Mouse (Mus musculus) B cell, adult 2 months (primary cell): ENCODE measurements at regions not wholly inside any gene's neighbourhood (a gene's known extent, or its start where the extent isn't known, plus 50 kb on each side); places are given as distances from the start of the nearest gene placed in this dataset.
"Not testable (repeated sequence)": the region's sequence is repeated elsewhere in the genome, so short reads cannot be mapped to it uniquely, and the experiment has no call there.

Experiments
- DNase-seq, 2 experiments: peaks; one replicate each; pipeline ENCODE4 v3.0.0; 2022

- not testable (repeated sequence) for DNase-seq
Observed at GRCm38 (mm10) chr17:9278046-9278445, 143.8 kb upstream of the Gm17728 start.

- DNase-seq: no peak
Observed at GRCm38 (mm10) chr17:9279481-9279880, 142.4 kb upstream of the Gm17728 start.

DNA sequence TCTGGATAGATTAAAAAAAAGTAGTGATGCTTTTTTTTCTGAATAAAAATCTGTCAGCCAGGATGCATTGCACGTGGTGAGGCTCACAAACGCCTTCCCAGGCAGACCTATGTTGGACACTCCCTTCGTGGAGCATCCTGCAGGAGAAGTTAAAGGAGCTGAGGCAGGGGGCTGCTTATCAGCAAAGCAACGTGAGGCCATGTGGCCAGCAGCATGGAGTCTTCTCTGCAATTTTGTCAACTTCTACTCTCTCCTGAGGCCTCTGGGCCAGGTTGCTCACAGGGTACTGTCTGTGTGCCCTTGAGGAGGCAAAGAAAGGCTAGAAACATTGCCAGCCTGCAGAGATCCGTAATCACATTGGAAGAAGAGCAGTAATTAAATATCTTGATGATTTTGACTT lies 140.0 kb upstream of the Gm17728 start:
- no peak for DNase-seq

DNA sequence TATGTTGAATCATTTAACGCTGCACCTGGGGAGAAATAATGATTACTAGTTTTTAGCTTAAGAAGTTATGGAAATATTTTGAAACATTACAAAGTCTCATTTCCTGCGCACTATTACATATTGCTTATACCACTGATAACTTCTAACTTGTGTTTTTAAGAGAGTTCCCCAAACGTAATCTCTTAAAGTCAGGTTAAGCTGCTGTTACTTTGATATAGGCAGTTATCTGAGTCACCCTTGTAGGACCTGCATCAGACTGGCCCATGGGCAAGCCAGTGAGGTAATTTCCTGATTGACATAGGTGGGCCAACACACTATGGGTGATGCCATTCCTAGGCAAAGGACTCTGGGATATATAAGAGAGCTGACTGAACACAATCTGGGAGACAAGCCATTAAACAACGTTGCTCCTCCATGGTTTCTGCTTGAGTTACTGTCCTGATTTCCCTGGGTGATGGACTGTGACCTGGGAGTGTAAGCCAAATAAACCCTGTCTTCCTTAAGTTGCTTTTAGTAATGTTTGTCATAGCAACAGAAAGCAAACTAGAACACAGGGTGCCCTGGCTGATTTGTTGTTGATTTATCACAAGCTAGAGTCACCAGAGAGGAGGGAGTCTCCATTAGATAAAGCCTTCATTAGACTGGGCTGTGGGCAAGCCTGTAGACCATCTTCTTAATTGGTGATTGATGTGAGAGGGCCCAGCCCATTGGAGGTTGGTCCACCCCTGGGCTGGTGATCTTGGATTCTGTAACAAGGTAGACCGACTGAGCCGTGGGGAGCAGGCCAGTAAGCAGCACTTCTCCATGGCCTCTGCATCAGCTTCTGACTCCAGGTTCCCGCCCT lies 139.3 kb upstream of the Gm17728 start:
- DNase-seq: no peak

DNA sequence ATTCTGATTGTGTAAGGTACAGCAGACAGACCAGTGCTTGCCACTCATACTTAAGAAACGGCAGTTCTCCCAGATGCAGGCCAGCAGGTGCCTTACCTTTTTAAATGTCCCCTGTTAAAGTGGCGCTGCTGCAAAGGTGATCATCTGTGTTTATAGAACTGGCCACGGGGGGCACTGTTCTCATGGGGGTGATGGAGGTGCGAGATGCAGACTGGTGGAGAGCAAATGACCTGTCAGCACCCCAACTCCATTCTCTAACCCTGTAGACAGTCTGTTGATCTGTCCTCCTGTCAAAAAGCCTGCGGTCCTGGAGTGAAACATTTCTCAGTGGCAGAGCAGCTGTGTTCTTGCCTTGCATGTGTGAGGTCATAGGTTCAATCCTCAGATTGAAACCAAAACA lies 135.4 kb upstream of the Gm17728 start:
- no peak for DNase-seq

- DNase-seq: no peak
Observed at GRCm38 (mm10) chr17:9286834-9287233, 135.0 kb upstream of the Gm17728 start.

DNA sequence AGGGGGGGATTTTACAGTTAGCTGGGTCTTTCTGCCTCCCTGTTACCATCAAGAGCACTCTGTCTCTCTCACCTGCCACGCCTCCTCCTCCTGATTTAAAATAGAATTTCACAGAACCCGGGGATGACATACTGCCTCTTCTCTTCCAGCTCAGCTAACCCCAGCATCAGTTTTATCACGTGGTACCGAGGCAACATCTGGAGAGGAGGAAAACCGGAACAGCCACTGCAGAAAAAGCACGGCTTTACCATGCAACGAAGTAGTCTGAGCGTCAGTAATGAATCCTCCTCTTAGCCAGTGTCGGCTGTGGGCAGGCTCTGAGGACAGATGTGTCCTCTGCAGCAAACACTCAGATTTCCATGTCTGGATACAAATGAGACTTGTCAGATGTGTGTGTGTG lies 134.2 kb upstream of the Gm17728 start:
- DNase-seq: no peak

- DNase-seq: no peak
Observed at GRCm38 (mm10) chr17:9291601-9292000, 130.3 kb upstream of the Gm17728 start.

DNA sequence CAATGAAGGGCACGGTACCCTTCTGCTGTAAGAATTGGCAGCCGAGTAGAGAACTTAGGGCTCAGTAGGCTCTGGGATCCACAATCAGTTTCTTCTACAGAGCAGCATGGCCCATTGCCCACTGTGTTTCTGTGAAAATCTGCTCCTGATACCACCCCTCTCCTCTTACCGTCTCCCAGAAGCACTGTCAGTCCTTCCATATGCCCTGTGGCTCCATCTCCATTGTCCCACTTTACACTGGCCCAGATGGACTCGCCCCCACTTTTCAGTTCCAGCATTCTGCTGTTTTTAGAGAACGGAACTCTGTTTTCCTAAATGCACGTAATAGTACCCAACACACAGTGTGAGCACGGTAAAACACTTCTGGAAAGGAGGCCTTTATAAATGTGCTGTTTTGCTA lies 129.6 kb upstream of the Gm17728 start:
- no peak for DNase-seq

DNA sequence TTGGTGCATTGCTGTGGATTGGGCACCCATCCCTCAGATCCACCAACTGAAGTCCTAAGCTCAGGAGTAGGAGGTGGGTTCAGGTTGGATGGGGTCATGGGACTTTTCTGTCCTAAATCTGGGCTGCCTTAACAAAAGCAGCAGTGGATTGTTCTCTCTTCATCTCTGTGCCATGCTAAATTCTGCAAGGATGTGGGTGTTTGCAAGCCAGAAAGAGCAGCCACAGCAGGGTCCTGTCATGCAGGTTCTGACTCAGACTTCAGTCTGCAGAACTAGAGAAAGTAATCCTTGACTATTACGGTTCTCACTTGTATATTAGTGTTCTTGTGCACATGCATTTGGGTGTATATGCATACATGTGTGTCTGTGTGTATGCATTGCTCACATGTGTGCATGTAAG lies 125.5 kb upstream of the Gm17728 start:
- no peak for DNase-seq

DNA sequence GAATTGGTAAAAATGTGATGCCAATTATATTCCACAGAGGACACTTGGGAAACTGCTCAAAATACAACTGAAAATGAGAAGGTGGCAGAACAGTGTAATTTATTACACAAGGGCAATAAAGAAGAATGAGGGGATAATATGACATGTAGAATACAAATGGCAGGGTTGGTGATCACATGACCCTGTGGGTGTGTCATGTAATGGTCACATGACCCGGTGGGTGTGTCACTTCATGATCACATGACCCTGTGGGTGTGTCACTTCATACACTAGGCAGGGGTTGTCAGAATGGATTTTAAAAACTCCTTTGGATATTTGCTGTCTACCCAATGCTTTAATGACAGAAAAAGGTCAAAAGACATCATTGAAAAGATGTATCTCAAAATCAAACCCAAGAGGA lies 123.6 kb upstream of the Gm17728 start:
- DNase-seq: no peak

GRCm38 (mm10) chr17:9301101-9301501 lies 120.8 kb upstream of the Gm17728 start:
- DNase-seq: no peak

- no peak for DNase-seq
Observed at GRCm38 (mm10) chr17:9308507-9308906, 113.4 kb upstream of the Gm17728 start.

DNA sequence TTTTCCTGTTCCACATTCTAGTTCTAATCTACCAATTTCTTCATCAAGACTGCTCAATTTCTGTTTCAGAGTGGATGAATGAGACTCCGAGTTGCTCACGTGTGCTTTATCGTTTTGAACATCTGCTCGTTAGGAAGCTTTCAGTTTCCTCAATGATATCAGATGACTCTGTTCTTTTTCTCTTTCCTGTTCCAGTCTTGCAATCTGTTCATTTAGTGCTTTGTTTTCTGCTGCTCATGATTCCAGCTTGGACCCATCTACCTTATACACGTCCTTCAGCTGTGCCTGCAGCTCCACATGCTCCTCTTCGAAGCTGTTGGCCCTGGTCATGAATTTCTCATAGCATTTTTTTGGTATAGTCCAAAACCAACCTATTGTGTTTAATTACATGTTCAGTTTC lies 99.1 kb upstream of the Gm17728 start:
- no peak for DNase-seq

- DNase-seq: no peak
Observed at GRCm38 (mm10) chr17:9328886-9329455, 92.9 kb upstream of the Gm17728 start.

DNA sequence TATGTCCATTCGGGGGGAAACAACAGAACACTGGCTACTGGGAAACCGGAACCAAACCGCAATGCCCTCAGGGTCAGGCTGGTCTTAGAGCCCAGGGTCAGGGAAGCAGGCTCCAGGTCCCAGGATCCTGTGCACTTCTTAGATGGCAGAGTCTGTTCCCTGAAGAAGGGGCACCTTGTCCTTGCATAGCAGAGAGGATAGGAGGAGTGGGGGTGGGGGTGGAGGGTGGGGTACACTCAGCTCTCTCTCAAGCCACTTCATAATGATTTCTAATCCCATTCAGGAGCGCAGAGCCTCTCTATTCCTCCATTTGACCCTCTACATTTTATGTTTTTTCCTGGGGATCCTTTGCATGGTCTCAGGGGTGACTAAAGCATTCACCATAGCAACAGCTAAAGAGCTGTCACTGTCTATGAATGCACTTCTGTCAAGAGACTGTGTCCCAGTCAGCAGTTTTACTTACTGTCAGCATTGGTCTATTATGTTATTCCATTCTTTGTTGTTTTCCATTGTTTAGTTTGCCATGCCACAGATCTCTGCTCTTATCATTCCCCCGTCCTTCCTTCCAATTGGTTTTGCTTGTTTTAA lies 64.2 kb upstream of the Gm17728 start:
- DNase-seq: no peak
